Mouse (Mus musculus): ENCODE measurements around the gene Pik3cd.

- no peak for TF ChIP-seq POLR2A (IDR thresholded peaks at IDR 0.05; ENCODE audit: extremely low read depth, insufficient read depth, low read length)
- TF ChIP-seq CTCF (IDR thresholded peaks at IDR 0.05; ENCODE audit: low read depth, low read length), result no peak
Observed at GRCm38 (mm10) chr4:149714542-149714941, 12.2 kb upstream of the Pik3cd start.
